Mouse (Mus musculus): Measurements from ENCODE around the gene Olfr54. TPM values are rescaled to one million over a fixed set of nuclear protein-coding genes. Genes with fewer than 3 reads are reported as not detected.
A peak's percentile ranks its signal among the peaks of the same experiment; 100 is the strongest.

Olfr54 gene
- not detected in 2 replicates for total RNA-seq (2014; rRNA removed)
- not detected in 2 replicates for polyA plus RNA-seq (2012; rRNA removed)

GRCm38 (mm10) chr11:51013936-51014335, at the start of gene Olfr54:
TSS of gene Olfr54 (plus strand) at chr11:51014236.
- DNase-seq (ENCODE audit: extremely low read depth, low read depth, low spot score): no peak
- Histone ChIP-seq H3K9ac (ENCODE audit: low read depth, low read length) (no peak within 1 kb of the TSS), H3K79me2 (ENCODE audit: control insufficient read depth, insufficient read depth, low read length) (no peaks in the 10 kb centered on the region), H3K27ac (replicated peaks; ENCODE audit: insufficient read depth, low read depth, low read length) (no peak within 1 kb of the TSS), H3K36me3 (ENCODE audit: control insufficient read depth, insufficient read depth, low read length) (no peaks in the 10 kb centered on the region), H3K4me3 (ENCODE audit: insufficient read depth, low read depth, low read length) (no peak within 1 kb of the TSS), H3K4me1 (ENCODE audit: control insufficient read depth, insufficient read depth, low read length) (no peaks in the 10 kb centered on the region), H3K27me3 (ENCODE audit: control insufficient read depth, insufficient read depth, low read length) (no peaks in the 10 kb centered on the region)
- 65% methylated on average over 1 of the region's 1 CpGs for WGBS
- TF ChIP-seq CTCF (IDR thresholded peaks at IDR 0.05; ENCODE audit: low read depth, low read length) (no peak), POLR2A (IDR thresholded peaks at IDR 0.05; ENCODE audit: extremely low read depth, insufficient read depth, low read length) (no peak)

GRCm38 (mm10) chr11:50964886-50965285, 49.1 kb upstream of the Olfr54 start:
- Histone ChIP-seq H3K4me3 (ENCODE audit: insufficient read depth, low read depth, low read length) (no peak overlapping the region), H3K79me2 (ENCODE audit: control insufficient read depth, insufficient read depth, low read length) (no peaks in the 10 kb centered on the region), H3K27ac (replicated peaks; ENCODE audit: insufficient read depth, low read depth, low read length) (no peak overlapping the region), H3K36me3 (ENCODE audit: control insufficient read depth, insufficient read depth, low read length) (no peaks in the 10 kb centered on the region), H3K9ac (ENCODE audit: low read depth, low read length) (no peak overlapping the region), H3K27me3 (ENCODE audit: control insufficient read depth, insufficient read depth, low read length) (no peaks in the 10 kb centered on the region), H3K4me1 (ENCODE audit: control insufficient read depth, insufficient read depth, low read length) (no peaks in the 10 kb centered on the region)
- 71% methylated on average over 2 of the region's 2 CpGs for WGBS
- no peak for DNase-seq (ENCODE audit: extremely low read depth, low read depth, low spot score)
- TF ChIP-seq CTCF (IDR thresholded peaks at IDR 0.05; ENCODE audit: low read depth, low read length): no peak
- no peak for TF ChIP-seq POLR2A (IDR thresholded peaks at IDR 0.05; ENCODE audit: extremely low read depth, insufficient read depth, low read length)

DNA sequence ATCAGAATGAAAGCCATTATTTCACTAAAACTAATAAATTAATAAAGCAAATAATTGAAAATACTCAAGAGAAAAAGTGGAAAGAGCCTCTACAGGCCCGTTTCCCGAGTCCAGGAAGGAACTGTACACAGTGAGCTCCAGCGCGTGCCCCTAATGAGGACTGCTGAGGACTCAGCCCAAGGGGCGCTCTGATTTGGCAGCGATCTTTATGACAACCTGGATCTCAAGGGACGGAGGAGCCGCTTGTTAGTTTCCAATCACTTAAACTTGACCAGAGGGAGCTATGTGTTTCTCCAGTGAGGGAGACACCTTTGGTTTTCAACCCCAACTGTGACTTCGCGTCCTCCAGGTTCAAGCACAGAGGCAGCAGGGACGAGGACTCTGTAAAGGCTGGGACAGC, 47.8 kb upstream of the Olfr54 start, which contains the start of gene Olfr1378:
Olfr1378 (plus strand) TSS at position 301 of the 400 bp plus-strand sequence.
- no peak within 1 kb of the TSS for H3K9ac ChIP-seq (ENCODE audit: low read depth, low read length)
- H3K27ac ChIP-seq (replicated peaks; ENCODE audit: insufficient read depth, low read depth, low read length): no peak within 1 kb of the TSS
- H3K79me2 ChIP-seq (ENCODE audit: control insufficient read depth, insufficient read depth, low read length): no peaks in the 10 kb centered on the region
- H3K4me1 ChIP-seq (ENCODE audit: control insufficient read depth, insufficient read depth, low read length): no peaks in the 10 kb centered on the region
- WGBS: 85% methylated on average over 11 of the region's 11 CpGs
- no peak within 1 kb of the TSS for H3K4me3 ChIP-seq (ENCODE audit: insufficient read depth, low read depth, low read length)
- no peaks in the 10 kb centered on the region for H3K27me3 ChIP-seq (ENCODE audit: control insufficient read depth, insufficient read depth, low read length)
- TF ChIP-seq POLR2A (IDR thresholded peaks at IDR 0.05; ENCODE audit: extremely low read depth, insufficient read depth, low read length) (no peak), CTCF (IDR thresholded peaks at IDR 0.05; ENCODE audit: low read depth, low read length) (no peak)
- no peak for DNase-seq (ENCODE audit: extremely low read depth, low read depth, low spot score)
- no peaks in the 10 kb centered on the region for H3K36me3 ChIP-seq (ENCODE audit: control insufficient read depth, insufficient read depth, low read length)

- Histone ChIP-seq H3K4me1 (ENCODE audit: control insufficient read depth, insufficient read depth, low read length) (no peaks in the 10 kb centered on the region), H3K27ac (replicated peaks; ENCODE audit: insufficient read depth, low read depth, low read length) (no peak overlapping the region), H3K9ac (ENCODE audit: low read depth, low read length) (no peak overlapping the region), H3K79me2 (ENCODE audit: control insufficient read depth, insufficient read depth, low read length) (no peaks in the 10 kb centered on the region), H3K36me3 (ENCODE audit: control insufficient read depth, insufficient read depth, low read length) (no peaks in the 10 kb centered on the region), H3K27me3 (ENCODE audit: control insufficient read depth, insufficient read depth, low read length) (0 out of 2 replicates have a peak, but pooled peaks cover 2% of the 10 kb centered on the region), H3K4me3 (ENCODE audit: insufficient read depth, low read depth, low read length) (no peak overlapping the region)
- no peak for DNase-seq (ENCODE audit: extremely low read depth, low read depth, low spot score)
- TF ChIP-seq POLR2A (IDR thresholded peaks at IDR 0.05; ENCODE audit: extremely low read depth, insufficient read depth, low read length): no peak
- peak; percentile 24; the same call in 1 of the 2 replicates for TF ChIP-seq CTCF (IDR thresholded peaks at IDR 0.05; ENCODE audit: low read depth, low read length)
- 67% methylated on average over 4 of the region's 4 CpGs for WGBS
These were observed 36.8 kb upstream of the Olfr54 start for GRCm38 (mm10) chr11:50977216-50977615.

- Histone ChIP-seq H3K9ac (ENCODE audit: low read depth, low read length) (no peak within 1 kb of the TSS), H3K27me3 (ENCODE audit: control insufficient read depth, insufficient read depth, low read length) (0 out of 2 replicates have a peak, but pooled peaks cover 2% of the 10 kb centered on the region), H3K27ac (replicated peaks; ENCODE audit: insufficient read depth, low read depth, low read length) (no peak within 1 kb of the TSS), H3K4me1 (ENCODE audit: control insufficient read depth, insufficient read depth, low read length) (no peaks in the 10 kb centered on the region), H3K79me2 (ENCODE audit: control insufficient read depth, insufficient read depth, low read length) (no peaks in the 10 kb centered on the region), H3K36me3 (ENCODE audit: control insufficient read depth, insufficient read depth, low read length) (no peaks in the 10 kb centered on the region), H3K4me3 (ENCODE audit: insufficient read depth, low read depth, low read length) (no peak within 1 kb of the TSS)
- TF ChIP-seq CTCF (IDR thresholded peaks at IDR 0.05; ENCODE audit: low read depth, low read length) (no peak), POLR2A (IDR thresholded peaks at IDR 0.05; ENCODE audit: extremely low read depth, insufficient read depth, low read length) (no peak)
- WGBS: 74% methylated on average over 5 of the region's 5 CpGs
- DNase-seq (ENCODE audit: extremely low read depth, low read depth, low spot score): no peak
These were observed 32.4 kb upstream of the Olfr54 start, which contains the start of gene Olfr1377 for GRCm38 (mm10) chr11:50981667-50982066. TSS of gene Olfr1377 (plus strand) at chr11:50981967.

DNA sequence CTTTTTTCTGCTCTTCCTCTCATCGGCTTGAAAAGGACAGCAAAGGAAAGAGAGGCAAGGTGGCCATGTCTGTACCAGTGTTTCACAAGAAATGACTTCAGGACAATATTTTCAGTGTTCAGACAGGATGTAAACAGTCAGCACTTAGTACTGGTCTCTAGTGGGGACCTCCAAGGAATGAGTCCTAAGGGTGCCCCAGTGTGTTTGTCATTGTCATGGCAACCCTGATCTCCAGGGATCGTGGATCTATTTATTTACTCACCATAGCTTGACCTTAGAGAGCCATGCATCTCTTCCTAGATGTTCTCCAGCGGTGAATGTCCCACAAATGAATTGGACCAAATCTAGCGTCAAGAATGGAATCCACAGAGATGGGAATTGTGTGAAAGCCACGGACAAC, 10.7 kb upstream of the Olfr54 start, which contains the start of gene Olfr51:
Olfr51 (plus strand) TSS at position 301 of the 400 bp plus-strand sequence.
- Histone ChIP-seq H3K4me1 (ENCODE audit: control insufficient read depth, insufficient read depth, low read length) (no peaks in the 10 kb centered on the region), H3K79me2 (ENCODE audit: control insufficient read depth, insufficient read depth, low read length) (no peaks in the 10 kb centered on the region), H3K9ac (ENCODE audit: low read depth, low read length) (no peak within 1 kb of the TSS), H3K27me3 (ENCODE audit: control insufficient read depth, insufficient read depth, low read length) (no peaks in the 10 kb centered on the region), H3K36me3 (ENCODE audit: control insufficient read depth, insufficient read depth, low read length) (no peaks in the 10 kb centered on the region), H3K27ac (replicated peaks; ENCODE audit: insufficient read depth, low read depth, low read length) (no peak within 1 kb of the TSS), H3K4me3 (ENCODE audit: insufficient read depth, low read depth, low read length) (no peak within 1 kb of the TSS)
- TF ChIP-seq POLR2A (IDR thresholded peaks at IDR 0.05; ENCODE audit: extremely low read depth, insufficient read depth, low read length) (no peak), CTCF (IDR thresholded peaks at IDR 0.05; ENCODE audit: low read depth, low read length) (no peak)
- 71% methylated on average over 5 of the region's 5 CpGs for WGBS
- no peak for DNase-seq (ENCODE audit: extremely low read depth, low read depth, low spot score)

Data from liver, adult 2 months (tissue).